Mouse (Mus musculus): ENCODE measurements around the gene Mrps27.
"Not testable (repeated sequence)": the region's sequence is repeated elsewhere in the genome, so short reads cannot be mapped to it uniquely, and the experiment has no call there.

Mrps27 gene

GRCm38 (mm10) chr13:99344599-99345575 is at the start of gene Mrps27, which contains the start of gene Ptcd2:
Gene Mrps27, plus strand, starts transcription at chr13:99344786.
Gene Ptcd2, minus strand, starts transcription at chr13:99344705.
- in situ Hi-C loops (cut with MseI, MboI), result no loop called here

- in situ Hi-C loops (cut with MseI, MboI), result no loop called here
These were observed 44.7 kb upstream of the Mrps27 start for GRCm38 (mm10) chr13:99299921-99300320.

- in situ Hi-C loops (cut with MseI, MboI), result no loop called here
These were observed 40.7 kb upstream of the Mrps27 start for GRCm38 (mm10) chr13:99303846-99304245.

GRCm38 (mm10) chr13:99304365-99304764 is 40.2 kb upstream of the Mrps27 start:
- in situ Hi-C loops (cut with MseI, MboI), result no loop called here

GRCm38 (mm10) chr13:99305186-99305585 is 39.4 kb upstream of the Mrps27 start:
- in situ Hi-C loops (cut with MseI, MboI), result no loop called here

GRCm38 (mm10) chr13:99306164-99306563 is 38.4 kb upstream of the Mrps27 start:
- in situ Hi-C loops (cut with MseI, MboI), result no loop called here

GRCm38 (mm10) chr13:99307930-99308359 is 36.6 kb upstream of the Mrps27 start:
- in situ Hi-C loops (cut with MseI, MboI), result no loop called here

GRCm38 (mm10) chr13:99308393-99308792 is 36.2 kb upstream of the Mrps27 start:
- in situ Hi-C loops (cut with MseI, MboI), result no loop called here

- in situ Hi-C loops (cut with MseI, MboI), result no loop called here
These were observed 30.5 kb upstream of the Mrps27 start for GRCm38 (mm10) chr13:99314098-99314497.

- in situ Hi-C loops (cut with MseI, MboI), result loop anchor here (5.0 kb wide), 1 partner anchor 147 kb away; no protein-coding TSS in a partner anchor
These were observed 29.9 kb upstream of the Mrps27 start for GRCm38 (mm10) chr13:99314657-99315181.

- in situ Hi-C loops (cut with MseI, MboI), result loop anchor here (5.0 kb wide), 1 partner anchor 149 kb away; no protein-coding TSS in a partner anchor
These were observed 28.2 kb upstream of the Mrps27 start for GRCm38 (mm10) chr13:99316366-99316765.

- in situ Hi-C loops (cut with MseI, MboI), result loop anchor here (5.0 kb wide), 1 partner anchor 150 kb away; no protein-coding TSS in a partner anchor
These were observed 27.5 kb upstream of the Mrps27 start for GRCm38 (mm10) chr13:99317058-99317457.

- in situ Hi-C loops (cut with MseI, MboI), result no loop called here
These were observed 24.1 kb upstream of the Mrps27 start for GRCm38 (mm10) chr13:99320453-99320852.

- in situ Hi-C loops (cut with MseI, MboI), result not testable (repeated sequence)
These were observed 21.7 kb upstream of the Mrps27 start for GRCm38 (mm10) chr13:99322915-99323314.

- in situ Hi-C loops (cut with MseI, MboI), result no loop called here
These were observed 20.8 kb upstream of the Mrps27 start for GRCm38 (mm10) chr13:99323632-99324336.

GRCm38 (mm10) chr13:99324337-99324685 is 20.3 kb upstream of the Mrps27 start:
- in situ Hi-C loops (cut with MseI, MboI), result not testable (repeated sequence)

GRCm38 (mm10) chr13:99331255-99331654 is 13.3 kb upstream of the Mrps27 start:
- in situ Hi-C loops (cut with MseI, MboI), result no loop called here

GRCm38 (mm10) chr13:99337510-99337909 is 7.1 kb upstream of the Mrps27 start:
- in situ Hi-C loops (cut with MseI, MboI), result no loop called here

GRCm38 (mm10) chr13:99341504-99341903 is 3.1 kb upstream of the Mrps27 start:
- in situ Hi-C loops (cut with MseI, MboI), result no loop called here

GRCm38 (mm10) chr13:99343876-99344598 is 549 bp upstream of the Mrps27 start:
- in situ Hi-C loops (cut with MseI, MboI), result no loop called here

- in situ Hi-C loops (cut with MseI, MboI), result no loop called here
These were observed 5.4 kb downstream of the Mrps27 start for GRCm38 (mm10) chr13:99350009-99350408.

Data from mouse trophoblast stem cell (cell line).